Mouse (Mus musculus) stomach, postnatal 0 days (tissue): Measurements from ENCODE around the gene Lyl1. TPM values are rescaled to one million over a fixed set of nuclear protein-coding genes. Genes with fewer than 3 reads are reported as not detected.
A peak's percentile ranks its signal among the peaks of the same experiment; 100 is the strongest.

Experiments
- ATAC-seq: fragments of 200-750 bp; cut with Nextera tagmentation; 2 replicates; pipeline ENCODE4 v1.8.0; 2017; ENCODE audit not compliant: low FRiP score, low TSS enrichment
- DNase-seq: peaks from one replicate; pipeline ENCODE4 v3.0.0-alpha.2; 2016; ENCODE audit warnings: low spot score
- H3K27ac ChIP-seq: fragments of 300-500 bp; sonication (generic); replicated peaks from 2 replicates; pipeline ENCODE4 v1.5.1; 2014; ENCODE audit warnings: mild to moderate bottlenecking, control low read depth
- H3K27me3 ChIP-seq: fragments of 300-500 bp; sonication (generic); 2 replicates; pipeline ENCODE4 v1.6.1; 2014; ENCODE audit warnings: low read length; ENCODE audit not compliant: control insufficient read depth, insufficient read depth
- H3K36me3 ChIP-seq: fragments of 300-500 bp; sonication (generic); 2 replicates; pipeline ENCODE4 v1.6.1; 2014; ENCODE audit warnings: low read length, mixed read lengths; ENCODE audit not compliant: control insufficient read depth, insufficient read depth
- H3K4me1 ChIP-seq: fragments of 300-500 bp; sonication (generic); replicated peaks from 2 replicates; pipeline ENCODE4 v1.6.1; 2014; ENCODE audit warnings: antibody characterized with exemption; ENCODE audit not compliant: control insufficient read depth, insufficient read depth
- H3K4me2 ChIP-seq: fragments of 300-500 bp; sonication (generic); replicated peaks from 2 replicates; pipeline ENCODE4 v1.6.1; 2014; ENCODE audit warnings: low read depth, mild to moderate bottlenecking, control low read depth, moderate library complexity
- H3K4me3 ChIP-seq: fragments of 300-500 bp; sonication (generic); 2 replicates; pipeline ENCODE4 v1.5.1; 2014; ENCODE audit warnings: low read depth, low read length, control low read depth
- H3K9ac ChIP-seq: fragments of 300-500 bp; sonication (generic); 2 replicates; pipeline ENCODE4 v1.6.1; 2014; ENCODE audit warnings: mild to moderate bottlenecking, low read length, control low read depth, mixed read lengths
- H3K9me3 ChIP-seq: fragments of 300-500 bp; sonication (generic); 2 replicates; pipeline ENCODE4 v1.6.1; 2016; ENCODE audit warnings: low read length; ENCODE audit not compliant: control insufficient read depth
- CTCF ChIP-seq: IDR thresholded peaks from 2 replicates; pipeline ENCODE4 v1.5.1; 2016; ENCODE audit warnings: antibody characterized with exemption, low read depth, mild to moderate bottlenecking, moderate library complexity
- EP300 ChIP-seq: optimal IDR thresholded peaks from 2 replicates; pipeline ENCODE3; 2016; ENCODE audit warnings: antibody characterized with exemption
- WGBS: fragments of 180-500 bp; shearing (Covaris S2); extraction: QIAGEN DNeasy Blood & Tissue Kit; methylation state at CpG from one replicate; pipeline ENCODE4 v1.1.7; 2014; 5-methylcytosine and 5-hydroxymethylcytosine counted together
- polyA plus RNA-seq: library from polyadenylated mRNA; unstranded; fragments of >200 nt; fragmentation: Nextera tagmentation; extraction: Ambion mirVana; gene quantifications from 2 replicates; pipeline ENCODE4 v1.2.1, GENCODE M21; 2015

Lyl1 gene
- polyA plus RNA-seq, 1 experiment from 2014 or later, result 4.0 TPM

DNA sequence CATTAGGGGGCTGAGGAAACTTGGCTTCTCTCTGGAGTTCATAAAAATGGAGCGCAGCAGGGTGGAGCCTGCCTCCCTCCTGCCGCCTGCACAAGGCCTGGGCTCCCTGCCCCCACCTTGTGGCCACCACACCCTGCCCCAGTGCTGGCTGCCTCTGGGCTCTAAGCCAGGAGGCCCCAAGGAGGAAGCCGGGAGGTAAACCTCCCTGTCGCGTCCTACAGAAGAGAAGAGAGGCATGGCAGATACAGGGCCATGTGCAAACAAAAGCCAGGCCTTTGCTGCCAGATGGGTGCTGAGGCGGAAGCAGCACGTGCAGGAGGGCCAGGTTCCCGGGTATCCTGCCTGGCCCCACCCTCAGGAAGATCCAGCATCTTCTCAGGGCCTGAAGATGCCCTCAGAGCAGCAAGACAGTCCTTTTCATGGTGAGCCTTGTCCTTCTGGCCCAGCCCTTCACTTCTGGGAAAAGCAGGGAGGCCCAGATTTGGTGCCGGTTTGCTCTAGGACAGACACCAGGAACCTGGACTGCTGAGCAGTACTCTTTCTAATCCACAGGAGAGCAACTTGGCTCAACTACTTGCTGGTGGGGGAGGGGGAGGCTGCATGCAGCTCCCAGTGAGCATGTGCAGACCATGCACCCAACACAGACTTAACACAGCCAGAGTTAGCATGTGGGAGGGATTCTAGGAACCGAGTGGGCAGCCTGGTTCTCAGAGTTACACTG, 21.8 kb downstream of the Lyl1 start, which contains the start of gene G430095P16Rik:
TSS of gene G430095P16Rik (plus strand) at position 158 of the 721 bp plus-strand sequence.
- WGBS, result 5% methylated on average over 10 of the region's 10 CpGs
- ATAC-seq (peak; percentile 95), DNase-seq (peak; percentile 95)
- no peaks in the 10 kb centered on the region for H3K9me3 ChIP-seq
- peak within 1 kb of the TSS; percentile 95 for H3K27ac ChIP-seq
- H3K9ac ChIP-seq, result peak within 1 kb of the TSS; percentile 48
- peaks cover 28% of the 10 kb centered on the region for H3K4me1 ChIP-seq
- peaks cover 23% of the 10 kb centered on the region; the same call in 1 of the 2 replicates for H3K36me3 ChIP-seq
- TF ChIP-seq CTCF (peak; percentile 71), EP300 (peak; percentile 58)
- H3K27me3 ChIP-seq, result no peaks in the 10 kb centered on the region
- peak within 1 kb of the TSS; percentile 36; the same call in 1 of the 2 replicates for H3K4me2 ChIP-seq
- no peak within 1 kb of the TSS for H3K4me3 ChIP-seq

DNA sequence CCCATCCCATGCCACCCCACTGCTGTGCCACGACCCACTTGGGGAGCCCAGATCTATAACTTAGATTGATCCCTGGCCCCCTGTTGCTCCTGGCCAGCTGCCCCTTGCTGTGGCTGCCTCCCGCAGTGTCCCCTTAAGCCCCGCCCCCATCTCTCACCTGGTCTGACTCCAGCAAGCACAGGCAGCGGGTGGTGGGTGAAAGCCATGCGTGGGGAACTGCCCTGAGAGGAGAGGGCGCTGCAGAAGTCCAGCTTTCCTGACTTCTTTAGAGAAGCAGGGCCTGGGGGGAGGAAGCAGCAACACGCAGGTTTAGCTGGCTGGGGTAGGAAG, 22.3 kb downstream of the Lyl1 start:
- Histone ChIP-seq H3K27ac (peak overlapping the region; percentile 95), H3K4me2 (peak overlapping the region; percentile 36; the same call in 1 of the 2 replicates), H3K27me3 (no peaks in the 10 kb centered on the region), H3K9me3 (no peaks in the 10 kb centered on the region), H3K4me3 (no peak overlapping the region), H3K9ac (peak overlapping the region; percentile 48), H3K36me3 (peaks cover 20% of the 10 kb centered on the region; the same call in 1 of the 2 replicates), H3K4me1 (peaks cover 28% of the 10 kb centered on the region)
- 17% methylated on average over 7 of the region's 7 CpGs for WGBS
- DNase-seq, result peak; percentile 68
- TF ChIP-seq EP300 (no peak), CTCF (no peak)
- no peak for ATAC-seq

DNA sequence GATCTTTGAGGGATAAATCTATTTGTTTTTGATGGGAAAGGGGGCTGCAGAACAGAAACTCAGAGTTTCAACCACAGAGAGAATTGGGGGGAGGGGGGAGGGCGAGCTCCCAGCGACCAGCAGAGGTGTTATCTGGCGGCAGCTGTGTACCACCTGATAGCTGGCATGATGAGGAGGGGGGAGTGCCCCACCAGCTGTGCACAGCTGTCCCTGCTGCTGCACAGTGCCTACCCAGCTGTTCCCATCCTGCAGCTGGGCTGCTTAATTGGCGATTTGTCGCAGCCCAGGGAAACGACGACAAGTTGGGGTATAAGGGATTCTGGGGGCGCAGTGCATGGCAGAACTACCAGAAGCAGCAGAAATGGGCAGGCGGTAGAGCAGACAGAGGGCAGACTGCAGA, 23.4 kb downstream of the Lyl1 start:
- H3K4me2 ChIP-seq, result no peak overlapping the region
- no peaks in the 10 kb centered on the region for H3K27me3 ChIP-seq
- H3K4me3 ChIP-seq, result no peak overlapping the region
- DNase-seq (no peak), ATAC-seq (no peak)
- TF ChIP-seq CTCF, result no peak
- no peak for TF ChIP-seq EP300
- no peak overlapping the region for H3K27ac ChIP-seq
- H3K9me3 ChIP-seq, result no peaks in the 10 kb centered on the region
- 0 out of 2 replicates have a peak overlapping the region, but pooled peaks have one; percentile 13 for H3K9ac ChIP-seq
- peaks cover 28% of the 10 kb centered on the region for H3K4me1 ChIP-seq
- peaks cover 16% of the 10 kb centered on the region; the same call in 1 of the 2 replicates for H3K36me3 ChIP-seq
- 55% methylated on average over 9 of the region's 9 CpGs for WGBS

DNA sequence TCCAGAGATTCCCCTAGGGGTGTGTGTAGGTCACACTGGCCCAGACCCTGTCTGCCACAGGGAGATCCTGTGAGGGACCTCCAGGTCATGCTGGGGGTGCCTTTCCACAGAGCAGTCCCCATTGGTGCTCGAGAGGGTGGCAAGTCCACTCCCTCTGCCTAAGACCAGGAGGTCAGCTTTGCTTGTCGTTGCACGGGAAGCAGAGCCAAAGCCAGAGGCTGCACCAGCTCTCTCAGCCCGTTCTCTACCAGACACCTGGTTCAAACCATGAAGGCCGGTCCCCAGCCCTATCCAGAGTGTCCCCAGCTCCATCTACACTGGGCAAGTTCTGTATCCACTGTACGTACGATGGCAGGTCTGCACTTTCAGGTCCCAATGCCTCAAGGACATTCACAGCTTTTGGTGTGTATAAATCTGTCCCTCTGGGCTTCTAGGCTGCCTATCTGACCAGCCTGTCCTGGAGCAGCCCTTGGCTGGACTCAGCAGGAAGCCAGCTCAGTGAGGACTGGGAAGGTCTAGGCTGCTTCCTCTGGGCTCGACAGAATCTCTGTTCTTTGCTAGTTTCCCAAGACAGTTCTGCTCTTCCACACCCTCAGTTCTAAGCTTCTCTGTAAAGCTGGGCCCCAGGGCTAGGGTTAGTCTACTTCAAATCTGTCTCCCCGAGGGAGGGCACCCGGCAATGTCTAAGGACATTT, 24.1 kb downstream of the Lyl1 start:
- H3K4me2 ChIP-seq, result no peak overlapping the region
- WGBS, result 44% methylated on average over 10 of the region's 10 CpGs
- no peaks in the 10 kb centered on the region for H3K27me3 ChIP-seq
- ATAC-seq, result no peak
- TF ChIP-seq EP300, result no peak
- TF ChIP-seq CTCF, result no peak
- H3K36me3 ChIP-seq, result peaks cover 10% of the 10 kb centered on the region; the same call in 1 of the 2 replicates
- H3K27ac ChIP-seq, result peak overlapping the region; percentile 78; the same call in 1 of the 2 replicates
- DNase-seq, result no peak
- peak overlapping the region; percentile 13; the same call in 1 of the 2 replicates for H3K9ac ChIP-seq
- no peaks in the 10 kb centered on the region for H3K9me3 ChIP-seq
- no peak overlapping the region for H3K4me3 ChIP-seq
- H3K4me1 ChIP-seq, result peaks cover 30% of the 10 kb centered on the region

DNA sequence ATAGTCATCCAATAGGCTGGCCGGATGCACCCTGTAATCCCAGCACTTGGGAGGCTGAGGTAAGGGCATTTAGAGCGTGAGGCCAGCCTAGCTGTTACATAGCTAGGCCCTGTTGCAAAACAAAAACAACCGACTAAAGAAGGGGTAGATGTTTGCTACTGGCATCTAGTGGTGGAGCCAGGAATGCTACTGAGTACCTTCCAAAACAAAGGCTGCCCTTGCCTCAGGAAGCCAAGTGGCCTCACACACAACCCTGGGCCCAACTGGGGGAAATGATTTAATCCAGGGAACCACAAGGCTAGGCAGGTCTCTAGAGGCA, 24.6 kb downstream of the Lyl1 start:
- peak; percentile 68 for TF ChIP-seq CTCF
- no peak for TF ChIP-seq EP300
- Histone ChIP-seq H3K4me2 (no peak overlapping the region), H3K9me3 (no peaks in the 10 kb centered on the region), H3K4me3 (no peak overlapping the region), H3K27ac (peak overlapping the region; percentile 78; the same call in 1 of the 2 replicates), H3K9ac (no peak overlapping the region), H3K36me3 (peaks cover 7% of the 10 kb centered on the region; the same call in 1 of the 2 replicates), H3K27me3 (no peaks in the 10 kb centered on the region), H3K4me1 (peaks cover 35% of the 10 kb centered on the region)
- 22% methylated on average over 3 of the region's 3 CpGs for WGBS
- no peak for ATAC-seq
- no peak for DNase-seq

DNA sequence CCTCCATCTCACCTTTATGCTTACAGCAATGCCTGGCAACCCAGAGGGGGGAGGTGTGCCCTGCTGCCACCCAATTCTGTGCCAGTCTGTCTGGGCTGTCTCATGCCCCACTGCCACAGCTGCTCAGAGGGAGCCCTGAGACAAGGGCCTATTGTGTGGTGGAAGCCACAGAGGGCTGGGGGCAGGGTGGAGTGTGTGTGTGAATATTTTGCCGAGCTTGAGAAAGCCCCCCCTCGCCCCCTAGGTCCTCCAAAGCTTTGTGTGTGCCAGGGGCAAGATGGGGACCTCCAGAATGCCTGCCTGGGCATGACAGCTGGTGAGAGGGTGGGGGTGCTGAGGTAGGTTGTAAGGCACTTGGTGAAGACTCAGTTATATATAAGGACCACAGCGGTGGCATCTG, 27.2 kb downstream of the Lyl1 start:
- H3K4me2 ChIP-seq, result no peak overlapping the region
- no peak for ATAC-seq
- H3K4me1 ChIP-seq, result peaks cover 43% of the 10 kb centered on the region
- TF ChIP-seq EP300, result no peak
- TF ChIP-seq CTCF, result no peak
- no peaks in the 10 kb centered on the region for H3K27me3 ChIP-seq
- no peak overlapping the region for H3K27ac ChIP-seq
- H3K9ac ChIP-seq, result no peak overlapping the region
- no peak overlapping the region for H3K4me3 ChIP-seq
- WGBS, result 72% methylated on average over 3 of the region's 3 CpGs
- no peaks in the 10 kb centered on the region for H3K9me3 ChIP-seq
- DNase-seq, result no peak
- H3K36me3 ChIP-seq, result 0 out of 2 replicates have a peak, but pooled peaks cover 2% of the 10 kb centered on the region
